Mouse (Mus musculus) bone marrow, adult 2 months (tissue): ENCODE measurements at regions not wholly inside any gene's neighbourhood (a gene's known extent, or its start where the extent isn't known, plus 50 kb on each side); places are given as distances from the start of the nearest gene placed in this dataset.

ENCODE experiments used
- CTCF ChIP-seq: fragments of 200-500 bp; IDR thresholded peaks from 2 replicates; pipeline ENCODE4 v1.5.1; 2011; ENCODE audit warnings: low read length, control low read depth; ENCODE audit not compliant: control insufficient read depth, insufficient read depth
- POLR2A ChIP-seq: fragments of 200-500 bp; IDR thresholded peaks from 2 replicates; pipeline ENCODE4 v1.6.1; 2011; ENCODE audit warnings: low read depth, mild to moderate bottlenecking, control low read depth, low read length, borderline replicate concordance; ENCODE audit not compliant: control insufficient read depth

GRCm38 (mm10) chr19:15657846-15658245, 289.3 kb downstream of the Psat1 start:
- TF ChIP-seq CTCF = no peak
- TF ChIP-seq POLR2A = no peak
